Mouse (Mus musculus) embryonic facial prominence, embryonic 15.5 days (tissue): ENCODE measurements around the gene Dip2c. TPM values are rescaled to one million over a fixed set of nuclear protein-coding genes. Genes with fewer than 3 reads are reported as not detected.

ENCODE experiments used
- ATAC-seq: fragments of 200-750 bp; cut with Nextera tagmentation; 2 replicates; pipeline ENCODE4 v1.8.0; 2017; ENCODE audit warnings: low read depth, moderate TSS enrichment; ENCODE audit not compliant: insufficient number of reproducible peaks, low FRiP score, low TSS enrichment
- H3K27ac ChIP-seq: fragments of 300-500 bp; sonication (generic); replicated peaks from 2 replicates; pipeline ENCODE4 v1.5.1; 2015; ENCODE audit warnings: mild to moderate bottlenecking, inconsistent platforms
- H3K27me3 ChIP-seq: fragments of 300-500 bp; sonication (generic); 2 replicates; pipeline ENCODE4 v1.6.1; 2015; ENCODE audit warnings: inconsistent platforms
- H3K36me3 ChIP-seq: fragments of 300-500 bp; sonication (generic); 2 replicates; pipeline ENCODE4 v1.6.1; 2015; ENCODE audit warnings: mild to moderate bottlenecking, inconsistent platforms
- H3K4me1 ChIP-seq: fragments of 300-500 bp; sonication (generic); 2 replicates; pipeline ENCODE4 v1.6.1; 2015; ENCODE audit warnings: inconsistent platforms
- H3K4me2 ChIP-seq: fragments of 300-500 bp; sonication (generic); replicated peaks from 2 replicates; pipeline ENCODE4 v1.6.1; 2015; ENCODE audit warnings: mild to moderate bottlenecking, inconsistent platforms
- H3K4me3 ChIP-seq: fragments of 300-500 bp; sonication (generic); replicated peaks from 2 replicates; pipeline ENCODE4 v1.5.1; 2015; ENCODE audit warnings: mild to moderate bottlenecking, inconsistent platforms
- H3K9ac ChIP-seq: fragments of 300-500 bp; sonication (generic); 2 replicates; pipeline ENCODE4 v1.6.1; 2015; ENCODE audit warnings: inconsistent platforms
- H3K9me3 ChIP-seq: fragments of 300-500 bp; sonication (generic); replicated peaks from 2 replicates; pipeline ENCODE4 v1.6.1; 2016; ENCODE audit warnings: inconsistent platforms
- WGBS: fragments of 180-500 bp; shearing (Covaris S2); methylation state at CpG from one replicate; pipeline ENCODE4 v1.1.7; 2015; 5-methylcytosine and 5-hydroxymethylcytosine counted together
- polyA plus RNA-seq: library from polyadenylated mRNA; unstranded; fragments of >200 nt; fragmentation: Nextera tagmentation; extraction: Ambion mirVana; gene quantifications from 2 replicates; pipeline ENCODE4 v1.2.1, GENCODE M21; 2015

The Dip2c gene
- polyA plus RNA-seq, 1 experiment from 2014 or later, result 6.3 TPM

GRCm38 (mm10) chr13:9289916-9290315, 13.6 kb downstream of the Dip2c start:
- WGBS, result 46% methylated on average over 2 of the region's 2 CpGs
- no peak overlapping the region for H3K4me2 ChIP-seq
- H3K27ac ChIP-seq, result no peak overlapping the region
- no peak for ATAC-seq
- H3K9me3 ChIP-seq, result no peaks in the 10 kb centered on the region
- H3K4me3 ChIP-seq, result no peak overlapping the region
- no peaks in the 10 kb centered on the region for H3K36me3 ChIP-seq
- no peaks in the 10 kb centered on the region for H3K27me3 ChIP-seq
- H3K9ac ChIP-seq, result no peak overlapping the region
- no peaks in the 10 kb centered on the region for H3K4me1 ChIP-seq

- H3K9ac ChIP-seq, result no peak overlapping the region
- H3K4me1 ChIP-seq, result no peaks in the 10 kb centered on the region
- no peaks in the 10 kb centered on the region for H3K9me3 ChIP-seq
- no peaks in the 10 kb centered on the region for H3K27me3 ChIP-seq
- WGBS, result 73% methylated on average over 6 of the region's 6 CpGs
- no peaks in the 10 kb centered on the region for H3K36me3 ChIP-seq
- H3K4me3 ChIP-seq, result no peak overlapping the region
- H3K4me2 ChIP-seq, result no peak overlapping the region
- ATAC-seq, result no peak
- H3K27ac ChIP-seq, result no peak overlapping the region
Observed at GRCm38 (mm10) chr13:9296285-9296684, 20.0 kb downstream of the Dip2c start.

- Histone ChIP-seq H3K4me2 (no peak overlapping the region), H3K4me1 (no peaks in the 10 kb centered on the region), H3K27me3 (no peaks in the 10 kb centered on the region), H3K9me3 (no peaks in the 10 kb centered on the region), H3K4me3 (no peak overlapping the region), H3K9ac (no peak overlapping the region), H3K27ac (no peak overlapping the region), H3K36me3 (no peaks in the 10 kb centered on the region)
- ATAC-seq, result no peak
- 81% methylated on average over 3 of the region's 3 CpGs for WGBS
Observed at GRCm38 (mm10) chr13:9297266-9297665, 20.9 kb downstream of the Dip2c start.

DNA sequence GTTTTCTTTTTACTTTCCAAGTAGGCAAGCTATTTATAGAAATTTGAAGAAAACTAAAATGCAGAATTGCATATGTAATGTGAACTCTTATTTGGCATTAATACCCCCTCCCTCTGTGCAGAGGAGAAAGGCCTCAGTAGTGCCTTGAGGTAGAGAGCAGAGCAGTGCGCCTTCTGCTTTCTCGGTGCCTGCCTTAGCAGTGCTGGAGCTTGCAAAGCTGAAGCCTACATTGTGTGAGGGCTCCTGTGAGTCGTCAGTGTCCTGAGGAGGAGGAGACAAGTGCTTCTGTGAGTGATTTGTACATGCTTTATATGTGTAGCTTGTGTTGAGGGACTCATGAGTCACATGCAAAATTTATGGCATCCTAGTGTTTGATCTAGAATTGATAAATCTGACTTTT, 21.4 kb downstream of the Dip2c start:
- H3K4me3 ChIP-seq, result no peak overlapping the region
- H3K4me1 ChIP-seq, result no peaks in the 10 kb centered on the region
- no peaks in the 10 kb centered on the region for H3K36me3 ChIP-seq
- no peak overlapping the region for H3K27ac ChIP-seq
- no peak for ATAC-seq
- H3K4me2 ChIP-seq, result no peak overlapping the region
- no peak overlapping the region for H3K9ac ChIP-seq
- H3K27me3 ChIP-seq, result no peaks in the 10 kb centered on the region
- no peaks in the 10 kb centered on the region for H3K9me3 ChIP-seq
- 57% methylated on average over 3 of the region's 3 CpGs for WGBS

GRCm38 (mm10) chr13:9299657-9300056, 23.3 kb downstream of the Dip2c start:
- Histone ChIP-seq H3K4me2 (no peak overlapping the region), H3K4me1 (no peaks in the 10 kb centered on the region), H3K36me3 (no peaks in the 10 kb centered on the region), H3K9ac (no peak overlapping the region), H3K9me3 (no peaks in the 10 kb centered on the region), H3K27me3 (no peaks in the 10 kb centered on the region), H3K27ac (no peak overlapping the region), H3K4me3 (no peak overlapping the region)
- ATAC-seq, result no peak
- 59% methylated on average over 2 of the region's 2 CpGs for WGBS

DNA sequence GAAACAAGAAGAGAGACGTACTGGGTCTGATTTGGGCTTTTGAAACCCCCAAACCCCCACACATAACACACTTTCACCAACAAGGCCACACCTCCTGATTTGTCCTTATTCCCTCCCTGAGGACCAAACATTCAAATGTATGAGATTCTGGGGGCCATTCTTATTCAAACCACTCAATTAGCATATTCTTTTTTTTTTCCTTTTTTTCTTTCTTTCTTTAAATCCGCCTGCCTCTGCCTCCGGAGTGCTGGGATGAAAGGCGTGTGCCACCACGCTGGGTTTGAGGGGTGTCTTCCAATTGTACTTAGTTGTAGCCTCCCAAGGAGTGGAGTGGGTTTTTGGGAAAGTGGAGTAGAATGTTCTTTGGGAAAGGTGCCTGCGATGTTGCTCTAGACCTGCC, 32.5 kb downstream of the Dip2c start:
- no peak overlapping the region for H3K4me2 ChIP-seq
- no peak overlapping the region for H3K27ac ChIP-seq
- 71% methylated on average over 6 of the region's 6 CpGs for WGBS
- H3K9me3 ChIP-seq, result no peaks in the 10 kb centered on the region
- no peak overlapping the region for H3K9ac ChIP-seq
- no peak for ATAC-seq
- no peaks in the 10 kb centered on the region for H3K36me3 ChIP-seq
- H3K4me1 ChIP-seq, result 0 out of 2 replicates have a peak, but pooled peaks cover under 1% of the 10 kb centered on the region
- H3K4me3 ChIP-seq, result no peak overlapping the region
- H3K27me3 ChIP-seq, result no peaks in the 10 kb centered on the region

GRCm38 (mm10) chr13:9310806-9311205, 34.5 kb downstream of the Dip2c start:
- Histone ChIP-seq H3K4me2 (no peak overlapping the region), H3K4me1 (0 out of 2 replicates have a peak, but pooled peaks cover 8% of the 10 kb centered on the region), H3K4me3 (no peak overlapping the region), H3K36me3 (no peaks in the 10 kb centered on the region), H3K27me3 (no peaks in the 10 kb centered on the region), H3K27ac (no peak overlapping the region), H3K9ac (no peak overlapping the region), H3K9me3 (no peaks in the 10 kb centered on the region)
- WGBS, result 91% methylated on average over 1 of the region's 1 CpGs
- no peak for ATAC-seq

DNA sequence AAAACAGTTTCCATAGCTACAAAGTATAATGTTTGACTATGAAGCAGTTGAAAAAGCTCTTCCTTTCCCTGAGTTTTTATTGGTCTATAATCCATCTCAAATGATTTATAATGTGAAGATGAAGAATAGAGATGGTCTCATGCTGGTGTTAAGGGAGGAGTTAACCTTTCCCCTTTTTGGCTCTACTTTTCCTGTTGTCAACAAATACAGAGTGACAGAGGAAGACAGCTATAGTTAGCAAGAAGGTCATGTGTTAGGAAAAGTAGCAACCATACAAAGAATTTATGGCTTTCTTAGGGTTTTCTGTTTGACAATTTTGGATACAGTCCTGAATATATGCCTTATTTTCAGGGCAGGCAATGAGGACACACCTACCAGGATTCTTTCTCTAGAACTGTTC, 36.6 kb downstream of the Dip2c start:
- Histone ChIP-seq H3K9me3 (no peaks in the 10 kb centered on the region), H3K4me2 (no peak overlapping the region), H3K27ac (no peak overlapping the region), H3K27me3 (no peaks in the 10 kb centered on the region), H3K4me1 (0 out of 2 replicates have a peak, but pooled peaks cover 14% of the 10 kb centered on the region), H3K4me3 (no peak overlapping the region), H3K9ac (no peak overlapping the region), H3K36me3 (no peaks in the 10 kb centered on the region)
- ATAC-seq, result no peak

- Histone ChIP-seq H3K36me3 (no peaks in the 10 kb centered on the region), H3K27ac (no peak overlapping the region)
- 63% methylated on average over 2 of the region's 2 CpGs for WGBS
Observed at GRCm38 (mm10) chr13:9314099-9314712, 37.9 kb downstream of the Dip2c start.

GRCm38 (mm10) chr13:9314713-9315112, 38.4 kb downstream of the Dip2c start:
- ATAC-seq, result no peak
- Histone ChIP-seq H3K9me3 (no peaks in the 10 kb centered on the region), H3K4me3 (no peak overlapping the region), H3K4me2 (no peak overlapping the region), H3K36me3 (no peaks in the 10 kb centered on the region), H3K9ac (no peak overlapping the region), H3K27me3 (no peaks in the 10 kb centered on the region), H3K4me1 (0 out of 2 replicates have a peak, but pooled peaks cover 14% of the 10 kb centered on the region), H3K27ac (no peak overlapping the region)
- WGBS, result 74% methylated on average over 4 of the region's 4 CpGs

More at GRCm38 (mm10) chr13:9314099-9314712, 37.9 kb downstream of the Dip2c start:
- H3K4me1 ChIP-seq, result 0 out of 2 replicates have a peak, but pooled peaks cover 14% of the 10 kb centered on the region
- no peak for ATAC-seq
- no peaks in the 10 kb centered on the region for H3K27me3 ChIP-seq
- H3K9me3 ChIP-seq, result no peaks in the 10 kb centered on the region
- no peak overlapping the region for H3K4me3 ChIP-seq
- no peak overlapping the region for H3K9ac ChIP-seq
- H3K4me2 ChIP-seq, result no peak overlapping the region

- Histone ChIP-seq H3K4me3 (no peak overlapping the region), H3K4me1 (0 out of 2 replicates have a peak, but pooled peaks cover 9% of the 10 kb centered on the region), H3K9ac (no peak overlapping the region), H3K36me3 (no peaks in the 10 kb centered on the region), H3K27me3 (no peaks in the 10 kb centered on the region), H3K4me2 (no peak overlapping the region), H3K9me3 (no peaks in the 10 kb centered on the region), H3K27ac (no peak overlapping the region)
- no peak for ATAC-seq
- WGBS, result 85% methylated on average over 2 of the region's 2 CpGs
Observed at GRCm38 (mm10) chr13:9319745-9320144, 43.4 kb downstream of the Dip2c start.

- no peak for ATAC-seq
- Histone ChIP-seq H3K9ac (no peak overlapping the region), H3K27me3 (no peaks in the 10 kb centered on the region), H3K4me1 (peaks cover 5% of the 10 kb centered on the region), H3K4me3 (no peak overlapping the region), H3K4me2 (no peak overlapping the region), H3K36me3 (no peaks in the 10 kb centered on the region), H3K9me3 (no peaks in the 10 kb centered on the region), H3K27ac (no peak overlapping the region)
- WGBS, result 36% methylated on average over 1 of the region's 1 CpGs
Observed at GRCm38 (mm10) chr13:9325262-9325661, 48.9 kb downstream of the Dip2c start.
